Mouse (Mus musculus): Measurements from ENCODE around the gene Gbx1. TPM values are rescaled to one million over a fixed set of nuclear protein-coding genes. Genes with fewer than 3 reads are reported as not detected.

The Gbx1 gene
- 0.03 and 0.07 TPM in 2 replicates for polyA plus RNA-seq (2012; rRNA removed)

GRCm38 (mm10) chr5:24526889-24527230 is at the start of gene Gbx1:
TSS of gene Gbx1 (minus strand) at chr5:24527202.

GRCm38 (mm10) chr5:24556709-24557108 is 29.7 kb upstream of the Gbx1 start, which contains the start of gene 4931409K22Rik:
TSS of gene 4931409K22Rik (minus strand) at chr5:24556809.

DNA sequence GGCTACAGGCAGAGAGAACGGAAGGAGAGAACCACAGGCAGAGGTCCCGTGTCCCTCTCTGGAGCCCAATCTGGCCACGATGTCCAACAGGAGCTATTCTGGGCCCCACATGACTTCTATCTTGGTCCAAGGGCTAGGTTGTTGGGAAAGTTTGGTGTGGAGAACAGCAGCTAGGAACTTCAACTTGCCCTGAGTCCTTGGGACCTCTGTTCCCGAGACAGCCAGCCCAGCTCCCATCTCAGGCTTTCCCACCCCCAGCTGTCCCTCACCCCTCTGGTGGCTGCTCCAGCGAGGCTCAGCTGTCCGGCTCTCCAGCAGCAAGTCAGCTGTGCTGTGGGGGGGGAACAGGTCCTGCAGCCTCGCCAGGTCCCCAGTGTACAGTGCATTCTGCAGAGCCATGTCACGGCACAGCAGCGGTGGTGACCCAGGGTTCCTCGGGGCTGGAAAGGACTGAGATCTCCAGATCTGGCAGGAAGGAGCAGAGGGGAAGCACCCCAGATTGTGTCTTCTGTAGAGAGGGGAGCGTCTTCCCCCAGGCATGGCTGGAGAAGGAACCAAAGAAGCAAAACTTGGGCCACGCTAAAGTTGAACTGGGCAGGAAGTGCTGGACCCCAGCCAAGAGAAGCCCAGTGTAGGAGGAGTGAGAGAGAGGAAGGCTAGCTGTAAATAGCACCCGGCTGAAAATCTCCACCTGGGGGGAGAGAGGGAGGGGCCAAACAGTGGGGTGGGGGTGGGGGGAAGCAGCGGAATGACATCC is 13.6 kb upstream of the Gbx1 start, which contains the start of gene Asb10:
Asb10 (minus strand) TSS at position 592 of the 757 bp plus-strand sequence.

Other genes with a start within 250 kb of the Gbx1 start
- gene Kcnh2, start 175.6 kb downstream of the Gbx1 start, polyA plus RNA-seq (2012; rRNA removed) = 180 TPM in 2 replicates
- 24.5 and 26.5 TPM in 2 replicates for gene Nos3, start 162.4 kb downstream of the Gbx1 start, polyA plus RNA-seq (2012; rRNA removed)
- gene Atg9b, start 135.1 kb downstream of the Gbx1 start, polyA plus RNA-seq (2012; rRNA removed) = 5.5 and 13.3 TPM in 2 replicates
- gene Abcb8, start 133.5 kb downstream of the Gbx1 start, polyA plus RNA-seq (2012; rRNA removed) = 83.5 and 96.0 TPM in 2 replicates
- gene Asic3, start 113.8 kb downstream of the Gbx1 start, polyA plus RNA-seq (2012; rRNA removed) = 1.0 and 1.2 TPM in 2 replicates
- 117 and 118 TPM in 2 replicates for gene Cdk5, start 103.7 kb downstream of the Gbx1 start, polyA plus RNA-seq (2012; rRNA removed)
- 124 and 127 TPM in 2 replicates for gene Slc4a2, start 103.4 kb downstream of the Gbx1 start, polyA plus RNA-seq (2012; rRNA removed)
- 290 and 311 TPM in 2 replicates for gene Fastk, start 81.9 kb downstream of the Gbx1 start, polyA plus RNA-seq (2012; rRNA removed)
- gene Tmub1, start 79.3 kb downstream of the Gbx1 start, polyA plus RNA-seq (2012; rRNA removed) = 68.9 and 72.3 TPM in 2 replicates
- 143 and 150 TPM in 2 replicates for gene Agap3, start 75.0 kb downstream of the Gbx1 start, polyA plus RNA-seq (2012; rRNA removed)
- 2.6 and 5.2 TPM in 2 replicates for gene Asb10, start 13.8 kb upstream of the Gbx1 start, polyA plus RNA-seq (2012; rRNA removed)
- not detected in 2 replicates for gene 4931409K22Rik, start 29.6 kb upstream of the Gbx1 start, polyA plus RNA-seq (2012; rRNA removed)
- 77.2 and 82.0 TPM in 2 replicates for gene Abcf2, start 50.3 kb upstream of the Gbx1 start, polyA plus RNA-seq (2012; rRNA removed)
- 52.7 and 74.0 TPM in 2 replicates for gene Chpf2, start 59.5 kb upstream of the Gbx1 start, polyA plus RNA-seq (2012; rRNA removed)
- gene Smarcd3, start 97.2 kb upstream of the Gbx1 start, polyA plus RNA-seq (2012; rRNA removed) = 74.2 and 103 TPM in 2 replicates
- gene Nub1, start 158.3 kb upstream of the Gbx1 start, polyA plus RNA-seq (2012; rRNA removed) = 54.0 and 57.7 TPM in 2 replicates
- 16.6 and 22.1 TPM in 2 replicates for gene Wdr86, start 203.5 kb upstream of the Gbx1 start, polyA plus RNA-seq (2012; rRNA removed)
- not detected in 2 replicates for gene Crygn, start 230.8 kb upstream of the Gbx1 start, polyA plus RNA-seq (2012; rRNA removed)